Mouse (Mus musculus): ENCODE results near the gene Acp6. TPM values are rescaled to one million over a fixed set of nuclear protein-coding genes. Genes with fewer than 3 reads are reported as not detected.
A peak's percentile ranks its signal among the peaks of the same experiment; 100 is the strongest.

Acp6 gene
- polyA plus RNA-seq, 1 experiment from 2014 or later, result 54.5 TPM

- H3K4me2 ChIP-seq (ENCODE audit: low read depth, low read length), result no peak overlapping the region
- H3K27me3 ChIP-seq (ENCODE audit: control insufficient read depth, insufficient read depth, low read length), result no peaks in the 10 kb centered on the region
- H3K9ac ChIP-seq (ENCODE audit: low read length), result no peak overlapping the region
- H3K4me1 ChIP-seq (ENCODE audit: control insufficient read depth, insufficient read depth, low read length), result no peaks in the 10 kb centered on the region
- no peaks in the 10 kb centered on the region for H3K9me3 ChIP-seq (replicated peaks; ENCODE audit: control insufficient read depth, low read length)
- no peak for ATAC-seq (ENCODE audit: insufficient read depth, low FRiP score)
- H3K27ac ChIP-seq (ENCODE audit: low read length), result no peak overlapping the region
- H3K36me3 ChIP-seq (ENCODE audit: control insufficient read depth, insufficient read depth, low read length), result peaks cover 9% of the 10 kb centered on the region; the same call in 1 of the 2 replicates
- H3K4me3 ChIP-seq (replicated peaks; ENCODE audit: low read length), result no peak overlapping the region
- 83% methylated on average over 5 of the region's 5 CpGs for WGBS
Measured at GRCm38 (mm10) chr3:97172632-97173031, 14.1 kb downstream of the Acp6 start.

GRCm38 (mm10) chr3:97178885-97179284 lies 20.3 kb downstream of the Acp6 start:
- 74% methylated on average over 6 of the region's 6 CpGs for WGBS
- Histone ChIP-seq H3K4me3 (replicated peaks; ENCODE audit: low read length) (no peak overlapping the region), H3K4me2 (ENCODE audit: low read depth, low read length) (no peak overlapping the region), H3K27ac (ENCODE audit: low read length) (no peak overlapping the region), H3K27me3 (ENCODE audit: control insufficient read depth, insufficient read depth, low read length) (no peaks in the 10 kb centered on the region), H3K4me1 (ENCODE audit: control insufficient read depth, insufficient read depth, low read length) (no peaks in the 10 kb centered on the region), H3K36me3 (ENCODE audit: control insufficient read depth, insufficient read depth, low read length) (peaks cover 9% of the 10 kb centered on the region; the same call in 1 of the 2 replicates), H3K9ac (ENCODE audit: low read length) (no peak overlapping the region), H3K9me3 (replicated peaks; ENCODE audit: control insufficient read depth, low read length) (no peaks in the 10 kb centered on the region)
- ATAC-seq (ENCODE audit: insufficient read depth, low FRiP score), result no peak

GRCm38 (mm10) chr3:97180527-97180926 lies 21.9 kb downstream of the Acp6 start:
- Histone ChIP-seq H3K27ac (ENCODE audit: low read length) (no peak overlapping the region), H3K9ac (ENCODE audit: low read length) (no peak overlapping the region), H3K27me3 (ENCODE audit: control insufficient read depth, insufficient read depth, low read length) (no peaks in the 10 kb centered on the region), H3K36me3 (ENCODE audit: control insufficient read depth, insufficient read depth, low read length) (peaks cover 9% of the 10 kb centered on the region; the same call in 1 of the 2 replicates), H3K9me3 (replicated peaks; ENCODE audit: control insufficient read depth, low read length) (no peaks in the 10 kb centered on the region), H3K4me1 (ENCODE audit: control insufficient read depth, insufficient read depth, low read length) (no peaks in the 10 kb centered on the region), H3K4me3 (replicated peaks; ENCODE audit: low read length) (no peak overlapping the region), H3K4me2 (ENCODE audit: low read depth, low read length) (no peak overlapping the region)
- 43% methylated on average over 6 of the region's 6 CpGs for WGBS
- ATAC-seq (ENCODE audit: insufficient read depth, low FRiP score), result no peak

- Histone ChIP-seq H3K27ac (ENCODE audit: low read length) (no peak overlapping the region), H3K4me1 (ENCODE audit: control insufficient read depth, insufficient read depth, low read length) (0 out of 2 replicates have a peak, but pooled peaks cover 1% of the 10 kb centered on the region)
- WGBS, result 34% methylated on average over 3 of the region's 3 CpGs
Measured at GRCm38 (mm10) chr3:97183810-97184209, 25.2 kb downstream of the Acp6 start.

GRCm38 (mm10) chr3:97185098-97185860 lies 26.7 kb downstream of the Acp6 start:
- H3K36me3 ChIP-seq (ENCODE audit: control insufficient read depth, insufficient read depth, low read length), result no peaks in the 10 kb centered on the region
- no peak overlapping the region for H3K4me2 ChIP-seq (ENCODE audit: low read depth, low read length)
- H3K9me3 ChIP-seq (replicated peaks; ENCODE audit: control insufficient read depth, low read length), result no peaks in the 10 kb centered on the region
- H3K9ac ChIP-seq (ENCODE audit: low read length), result no peak overlapping the region
- ATAC-seq (ENCODE audit: insufficient read depth, low FRiP score), result no peak; the same call in 1 of the 2 replicates
- 0 out of 2 replicates have a peak, but pooled peaks cover 5% of the 10 kb centered on the region for H3K4me1 ChIP-seq (ENCODE audit: control insufficient read depth, insufficient read depth, low read length)
- H3K27ac ChIP-seq (ENCODE audit: low read length), result no peak overlapping the region
- H3K4me3 ChIP-seq (replicated peaks; ENCODE audit: low read length), result no peak overlapping the region
- H3K27me3 ChIP-seq (ENCODE audit: control insufficient read depth, insufficient read depth, low read length), result no peaks in the 10 kb centered on the region
- WGBS, result 32% methylated on average over 10 of the region's 10 CpGs

More at GRCm38 (mm10) chr3:97183810-97184209, 25.2 kb downstream of the Acp6 start:
- Histone ChIP-seq H3K4me2 (ENCODE audit: low read depth, low read length) (no peak overlapping the region), H3K9ac (ENCODE audit: low read length) (no peak overlapping the region), H3K27me3 (ENCODE audit: control insufficient read depth, insufficient read depth, low read length) (no peaks in the 10 kb centered on the region), H3K36me3 (ENCODE audit: control insufficient read depth, insufficient read depth, low read length) (no peaks in the 10 kb centered on the region), H3K9me3 (replicated peaks; ENCODE audit: control insufficient read depth, low read length) (no peaks in the 10 kb centered on the region), H3K4me3 (replicated peaks; ENCODE audit: low read length) (no peak overlapping the region)
- no peak for ATAC-seq (ENCODE audit: insufficient read depth, low FRiP score)

GRCm38 (mm10) chr3:97196571-97196970 lies 38.0 kb downstream of the Acp6 start:
- Histone ChIP-seq H3K27ac (ENCODE audit: low read length) (no peak overlapping the region), H3K4me3 (replicated peaks; ENCODE audit: low read length) (no peak overlapping the region), H3K4me2 (ENCODE audit: low read depth, low read length) (no peak overlapping the region), H3K9me3 (replicated peaks; ENCODE audit: control insufficient read depth, low read length) (no peaks in the 10 kb centered on the region), H3K9ac (ENCODE audit: low read length) (no peak overlapping the region), H3K4me1 (ENCODE audit: control insufficient read depth, insufficient read depth, low read length) (no peaks in the 10 kb centered on the region), H3K27me3 (ENCODE audit: control insufficient read depth, insufficient read depth, low read length) (no peaks in the 10 kb centered on the region), H3K36me3 (ENCODE audit: control insufficient read depth, insufficient read depth, low read length) (no peaks in the 10 kb centered on the region)
- WGBS, result 89% methylated on average over 8 of the region's 8 CpGs
- ATAC-seq (ENCODE audit: insufficient read depth, low FRiP score), result no peak

- Histone ChIP-seq H3K4me2 (ENCODE audit: low read depth, low read length) (no peak overlapping the region), H3K9me3 (replicated peaks; ENCODE audit: control insufficient read depth, low read length) (no peaks in the 10 kb centered on the region), H3K27me3 (ENCODE audit: control insufficient read depth, insufficient read depth, low read length) (no peaks in the 10 kb centered on the region), H3K4me3 (replicated peaks; ENCODE audit: low read length) (no peak overlapping the region), H3K36me3 (ENCODE audit: control insufficient read depth, insufficient read depth, low read length) (no peaks in the 10 kb centered on the region), H3K4me1 (ENCODE audit: control insufficient read depth, insufficient read depth, low read length) (no peaks in the 10 kb centered on the region), H3K27ac (ENCODE audit: low read length) (no peak overlapping the region), H3K9ac (ENCODE audit: low read length) (no peak overlapping the region)
- ATAC-seq (ENCODE audit: insufficient read depth, low FRiP score), result no peak
- 27% methylated on average over 4 of the region's 4 CpGs for WGBS
Measured at GRCm38 (mm10) chr3:97199261-97199660, 40.7 kb downstream of the Acp6 start.

GRCm38 (mm10) chr3:97201943-97202342 lies 43.4 kb downstream of the Acp6 start:
- no peak overlapping the region for H3K27ac ChIP-seq (ENCODE audit: low read length)
- peak; percentile 48; the same call in 1 of the 2 replicates for ATAC-seq (ENCODE audit: insufficient read depth, low FRiP score)

DNA sequence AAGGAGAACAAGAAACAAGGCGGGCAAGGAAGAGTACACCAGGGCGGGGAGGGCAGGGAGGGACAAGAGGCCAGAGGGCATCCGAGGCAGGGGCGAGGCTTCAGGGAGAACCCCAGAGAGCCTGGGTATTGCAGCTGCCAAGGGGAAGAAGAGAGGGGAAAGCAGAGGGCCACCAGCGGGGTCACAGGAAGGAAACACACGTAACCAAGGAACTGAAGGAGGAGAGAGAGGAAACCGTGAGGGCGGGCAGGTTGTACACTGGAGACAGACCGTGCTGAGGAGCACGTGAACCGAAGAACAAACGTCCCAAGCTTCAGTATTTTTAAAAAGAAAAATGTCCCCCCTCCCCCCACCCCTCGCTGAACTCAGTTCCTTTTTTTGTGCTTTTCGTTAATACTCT lies 45.3 kb downstream of the Acp6 start:
- H3K36me3 ChIP-seq (ENCODE audit: control insufficient read depth, insufficient read depth, low read length), result peaks cover 7% of the 10 kb centered on the region; the same call in 1 of the 2 replicates
- WGBS, result 67% methylated on average over 14 of the region's 14 CpGs

More at GRCm38 (mm10) chr3:97201943-97202342, 43.4 kb downstream of the Acp6 start:
- Histone ChIP-seq H3K9ac (ENCODE audit: low read length) (no peak overlapping the region), H3K4me1 (ENCODE audit: control insufficient read depth, insufficient read depth, low read length) (no peaks in the 10 kb centered on the region), H3K27me3 (ENCODE audit: control insufficient read depth, insufficient read depth, low read length) (no peaks in the 10 kb centered on the region), H3K4me2 (ENCODE audit: low read depth, low read length) (no peak overlapping the region), H3K4me3 (replicated peaks; ENCODE audit: low read length) (no peak overlapping the region), H3K9me3 (replicated peaks; ENCODE audit: control insufficient read depth, low read length) (no peaks in the 10 kb centered on the region), H3K36me3 (ENCODE audit: control insufficient read depth, insufficient read depth, low read length) (peaks cover 7% of the 10 kb centered on the region; the same call in 1 of the 2 replicates)
- WGBS, result 43% methylated on average over 5 of the region's 5 CpGs

More for the DNA sequence above, 45.3 kb downstream of the Acp6 start:
- no peak overlapping the region for H3K27ac ChIP-seq (ENCODE audit: low read length)
- H3K4me1 ChIP-seq (ENCODE audit: control insufficient read depth, insufficient read depth, low read length), result peaks cover 4% of the 10 kb centered on the region; the same call in 1 of the 2 replicates
- no peak overlapping the region for H3K4me3 ChIP-seq (replicated peaks; ENCODE audit: low read length)
- no peaks in the 10 kb centered on the region for H3K27me3 ChIP-seq (ENCODE audit: control insufficient read depth, insufficient read depth, low read length)
- H3K9ac ChIP-seq (ENCODE audit: low read length), result no peak overlapping the region
- H3K9me3 ChIP-seq (replicated peaks; ENCODE audit: control insufficient read depth, low read length), result no peaks in the 10 kb centered on the region
- no peak for ATAC-seq (ENCODE audit: insufficient read depth, low FRiP score)
- H3K4me2 ChIP-seq (ENCODE audit: low read depth, low read length), result no peak overlapping the region

All from stomach, embryonic 16.5 days (tissue).